Comparison of ENCODE assay signal across 13 mouse cellular contexts in the genomic region with DNA sequence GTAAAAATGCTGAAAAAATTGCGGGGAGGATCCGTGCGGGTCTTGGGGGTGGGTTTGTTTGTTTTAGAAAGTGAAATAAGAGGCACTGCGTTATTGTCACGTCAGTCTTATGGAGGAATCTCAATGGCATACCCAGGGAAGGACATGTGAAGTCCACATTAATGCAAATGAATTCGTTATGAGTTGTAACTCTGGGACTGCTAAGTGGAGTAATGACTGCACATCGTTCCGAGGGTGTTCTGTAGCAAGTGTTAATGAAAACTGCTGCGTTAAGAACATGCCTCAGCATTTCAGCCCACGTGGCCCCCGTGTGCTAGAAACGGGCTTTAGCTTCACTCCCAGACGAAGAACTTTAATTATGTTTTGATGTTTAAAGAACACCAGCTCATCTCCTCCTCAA. TPM values are rescaled to one million over a fixed set of nuclear protein-coding genes. Genes with fewer than 3 reads are reported as not detected.
DNase-seq lines count a peak whose midpoint lies in the region; ATAC-seq and TF ChIP-seq lines count a peak whose summit lies in the region.
"Had no signal": no experiment of that assay in that cellular context is flagged by ENCODE, and none has a peak within 500 bp of the region (broad histone marks: within the 10 kb centered on the region; RNA-seq: fewer than 3 reads in every experiment).

No protein-coding gene starts in this region.

- no peak for ATAC-seq in forebrain, postnatal 0 days
- ATAC-seq in midbrain, embryonic 13.5 days: no peak; the same call in 1 of the 2 replicates

- DNase-seq in heart, embryonic 10.5 days (ENCODE audit: low spot score): no peak
- no peak for DNase-seq in heart, postnatal 25 days (ENCODE audit: low spot score)
- DNase-seq in brain, embryonic 14.5 days (ENCODE audit: low read depth): peak; percentile 84
- DNase-seq in forebrain, postnatal 0 days: no peak
- no peak for DNase-seq in left cerebral cortex, adult 8-10 months (ENCODE audit: low spot score in 2 of 2)
- DNase-seq in thymus, adult 2 months: no peak
- DNase-seq in left cerebral cortex, adult 9 months (ENCODE audit: low spot score in 2 of 2): no peak
- DNase-seq: kidney, adult 9 months; left cerebral cortex, postnatal 4 days; lung, postnatal 10 days; spleen, adult 18-20 months; thymus, postnatal 25 days had no signal

- no peak overlapping the region for H3K4me3 ChIP-seq in heart, embryonic 10.5 days
- H3K4me3 ChIP-seq in forebrain, postnatal 0 days (ENCODE audit: low read depth, low read length): no peak overlapping the region
- peak overlapping the region; percentile 75 for H3K4me3 ChIP-seq in midbrain, embryonic 13.5 days (replicated peaks)
- H3K4me3 ChIP-seq in thymus, adult 2 months (ENCODE audit: control insufficient read depth, insufficient read depth, low read length): no peak overlapping the region

- TF ChIP-seq POLR2A in brain, embryonic 14.5 days (IDR thresholded peaks at IDR 0.05; ENCODE audit: borderline replicate concordance, extremely low read depth, insufficient read depth, insufficient read length, poor library complexity, severe bottlenecking): no peak
- TF ChIP-seq POLR2A in thymus, adult 2 months (IDR thresholded peaks at IDR 0.05; ENCODE audit: control insufficient read depth, extremely low read depth, insufficient read depth, low read length, poor library complexity): no peak

- no peak overlapping the region for H3K9ac ChIP-seq in forebrain, postnatal 0 days
- peak overlapping the region; percentile 70 for H3K9ac ChIP-seq in midbrain, embryonic 13.5 days (replicated peaks)

- peak overlapping the region; percentile 29 for H3K4me2 ChIP-seq in forebrain, postnatal 0 days (ENCODE audit: low read depth)
- H3K4me2 ChIP-seq in midbrain, embryonic 13.5 days (replicated peaks): peak overlapping the region; percentile 82

- H3K27ac ChIP-seq in heart, embryonic 10.5 days: peak overlapping the region; percentile 6; the same call in 1 of the 2 replicates
- H3K27ac ChIP-seq in forebrain, postnatal 0 days (ENCODE audit: low read depth, low read length): no peak overlapping the region
- H3K27ac ChIP-seq in midbrain, embryonic 13.5 days: peak overlapping the region; percentile 86
- H3K27ac ChIP-seq in thymus, adult 2 months (ENCODE audit: control insufficient read depth, insufficient read depth, low read length): no peak overlapping the region

- 71% methylated on average over 13 of the region's 13 CpGs for WGBS in heart, embryonic 10.5 days
- 7% methylated on average over 13 of the region's 13 CpGs for WGBS in forebrain, postnatal 0 days
- WGBS in midbrain, embryonic 13.5 days: 25% methylated on average over 13 of the region's 13 CpGs
- 95% methylated on average over 13 of the region's 13 CpGs for WGBS in thymus, adult 2 months

- peaks cover 94% of the 10 kb centered on the region for H3K4me1 ChIP-seq in heart, embryonic 10.5 days
- H3K4me1 ChIP-seq in forebrain, postnatal 0 days (ENCODE audit: insufficient read depth): peaks cover 14% of the 10 kb centered on the region; the same call in 1 of the 2 replicates
- H3K4me1 ChIP-seq in midbrain, embryonic 13.5 days (replicated peaks): peaks cover 88% of the 10 kb centered on the region
- H3K4me1 ChIP-seq in thymus, adult 2 months (replicated peaks; ENCODE audit: control insufficient read depth, insufficient read depth, low read length): peaks cover 3% of the 10 kb centered on the region; the same call in 1 of the 2 replicates

- H3K27me3 ChIP-seq in heart, embryonic 10.5 days (ENCODE audit: insufficient read depth, poor library complexity, severe bottlenecking): no peaks in the 10 kb centered on the region
- peaks cover 21% of the 10 kb centered on the region; the same call in 1 of the 2 replicates for H3K27me3 ChIP-seq in forebrain, postnatal 0 days (ENCODE audit: insufficient read depth, low read length)
- H3K27me3 ChIP-seq in midbrain, embryonic 13.5 days: 0 out of 2 replicates have a peak, but pooled peaks cover 3% of the 10 kb centered on the region
- H3K27me3 ChIP-seq in thymus, adult 2 months (ENCODE audit: control insufficient read depth, insufficient read depth, low read length): no peaks in the 10 kb centered on the region; the same call in 1 of the 2 replicates

- H3K9me3 ChIP-seq in heart, embryonic 10.5 days: no peaks in the 10 kb centered on the region
- H3K9me3 ChIP-seq in forebrain, postnatal 0 days (ENCODE audit: low read length): no peaks in the 10 kb centered on the region
- H3K9me3 ChIP-seq in midbrain, embryonic 13.5 days: no peaks in the 10 kb centered on the region

- no peak for TF ChIP-seq CTCF in brain, embryonic 14.5 days (IDR thresholded peaks at IDR 0.05; ENCODE audit: borderline replicate concordance, extremely low read depth, insufficient read depth, insufficient read length)
- no peak for TF ChIP-seq CTCF in forebrain, postnatal 0 days (IDR thresholded peaks at IDR 0.05; ENCODE audit: low read depth)
- TF ChIP-seq CTCF in thymus, adult 2 months (IDR thresholded peaks at IDR 0.05; ENCODE audit: borderline replicate concordance, control insufficient read depth, extremely low read depth, insufficient read depth, low read length, poor library complexity): no peak

- H3K36me3 ChIP-seq in heart, embryonic 10.5 days: peaks cover 5% of the 10 kb centered on the region; the same call in 1 of the 2 replicates
- no peaks in the 10 kb centered on the region for H3K36me3 ChIP-seq in forebrain, postnatal 0 days (ENCODE audit: insufficient read depth)
- H3K36me3 ChIP-seq in midbrain, embryonic 13.5 days: no peaks in the 10 kb centered on the region
- H3K36me3 ChIP-seq in thymus, adult 2 months (ENCODE audit: control insufficient read depth, insufficient read depth, low read length): no peaks in the 10 kb centered on the region

- intact Hi-C loops in heart, postnatal 25 days (cut with DNase I): no loop called here

RNA-seq across cellular contexts. Expression of gene Tcf7l2, which starts 8.4 kb away (rescaled TPM):
- 53.2 and 61.8 TPM in 2 replicates for polyA plus RNA-seq in heart, embryonic 10.5 days (2016; fragmentation: Nextera tagmentation; extraction: Ambion mirVana)
- total RNA-seq in heart, postnatal 25 days (2021): 10 to 100 TPM; 14.6 to 14.7 TPM
- 222 and 296 TPM in 2 replicates for polyA plus RNA-seq in brain, embryonic 14.5 days (2012; rRNA removed)
- 10.8 and 17.7 TPM in 2 replicates for total RNA-seq in forebrain, postnatal 0 days (2014; rRNA removed)
- 113 and 282 TPM in 2 replicates for polyA plus RNA-seq in forebrain, postnatal 0 days (2015; fragmentation: Nextera tagmentation; extraction: Ambion mirVana)
- polyA plus RNA-seq in midbrain, embryonic 13.5 days (2015; fragmentation: Nextera tagmentation; extraction: Ambion mirVana): 584 and 798 TPM in 2 replicates
- total RNA-seq in left cerebral cortex, adult 8-10 months (2022): 10 to 100 TPM in 3 of 4 experiments, 1 to 10 TPM in 1; 9.6 to 12.4 (median 11.5) TPM
- polyA plus RNA-seq in thymus, adult 2 months (2012; rRNA removed): 7.6 and 10.2 TPM in 2 replicates

Comparison
In these comparisons a context has a peak if more than half of its experiments do, and no peak if none do; other contexts are left out.
1. H3K27ac ChIP-seq: peak in heart, embryonic 10.5 days (single experiment) and midbrain, embryonic 13.5 days (single experiment); none in forebrain, postnatal 0 days (single experiment) and thymus, adult 2 months (single experiment).